Mouse (Mus musculus): ENCODE results near the gene Gm19426. TPM values are rescaled to one million over a fixed set of nuclear protein-coding genes. Genes with fewer than 3 reads are reported as not detected.
A peak's percentile ranks its signal among the peaks of the same experiment; 100 is the strongest.

Gm19426 gene
- polyA plus RNA-seq, 1 experiment: 4.4 TPM

- TF ChIP-seq MAX (IDR thresholded peaks at IDR 0.05): no peak
- no peak for TF ChIP-seq USF1 (IDR thresholded peaks at IDR 0.05; ENCODE audit: low read depth)
- no peaks in the 10 kb centered on the region for H3K27me3 ChIP-seq (ENCODE audit: control insufficient read depth, insufficient read depth, insufficient read length)
- H3K36me3 ChIP-seq (ENCODE audit: control insufficient read depth, insufficient read depth): peaks cover 17% of the 10 kb centered on the region
- H3K79me3 ChIP-seq (ENCODE audit: low read depth): peaks cover 11% of the 10 kb centered on the region
- no peak overlapping the region for H3K4me3 ChIP-seq (ENCODE audit: insufficient read depth, poor library complexity, severe bottlenecking)
- peaks cover 23% of the 10 kb centered on the region for H3K79me2 ChIP-seq (ENCODE audit: control insufficient read depth, insufficient read depth)
- no peak overlapping the region for H3ac ChIP-seq (ENCODE audit: control insufficient read depth, insufficient read length, low read depth)
Observed at GRCm38 (mm10) chr2:84737451-84737925, 6.0 kb downstream of the Gm19426 start.

GRCm38 (mm10) chr2:84736312-84737161 lies 6.9 kb downstream of the Gm19426 start:
- H3K4me3 ChIP-seq (ENCODE audit: insufficient read depth, poor library complexity, severe bottlenecking): no peak overlapping the region

GRCm38 (mm10) chr2:84735346-84735920 lies 8.0 kb downstream of the Gm19426 start:
- H3K79me3 ChIP-seq (ENCODE audit: low read depth): peaks cover 2% of the 10 kb centered on the region
- TF ChIP-seq MYOG (IDR thresholded peaks at IDR 0.05; ENCODE audit: control insufficient read depth, extremely low read depth, insufficient read length) (no peak), FOSL1 (IDR thresholded peaks at IDR 0.05; ENCODE audit: insufficient read depth, low read length, poor library complexity, severe bottlenecking) (no peak), CEBPB (IDR thresholded peaks at IDR 0.05; ENCODE audit: low read depth) (no peak), MYOD1 (IDR thresholded peaks at IDR 0.05; ENCODE audit: control insufficient read depth, insufficient read length, low read depth) (no peak), MAX (IDR thresholded peaks at IDR 0.05) (no peak), CTCF (IDR thresholded peaks at IDR 0.05; ENCODE audit: control insufficient read depth, insufficient read depth, insufficient read length) (no peak), USF1 (IDR thresholded peaks at IDR 0.05; ENCODE audit: low read depth) (no peak)
- H3K79me2 ChIP-seq (ENCODE audit: control insufficient read depth, insufficient read depth): peaks cover 3% of the 10 kb centered on the region
- H3K36me3 ChIP-seq (ENCODE audit: control insufficient read depth, insufficient read depth): peaks cover 4% of the 10 kb centered on the region
- no peaks in the 10 kb centered on the region for H3K27me3 ChIP-seq (ENCODE audit: control insufficient read depth, insufficient read depth, insufficient read length)
- H3K4me3 ChIP-seq (ENCODE audit: insufficient read depth, poor library complexity, severe bottlenecking): no peak overlapping the region
- H3ac ChIP-seq (ENCODE audit: control insufficient read depth, insufficient read length, low read depth): no peak overlapping the region

More at GRCm38 (mm10) chr2:84736312-84737161, 6.9 kb downstream of the Gm19426 start:
- H3K79me2 ChIP-seq (ENCODE audit: control insufficient read depth, insufficient read depth): peaks cover 14% of the 10 kb centered on the region
- H3K27me3 ChIP-seq (ENCODE audit: control insufficient read depth, insufficient read depth, insufficient read length): no peaks in the 10 kb centered on the region
- peaks cover 3% of the 10 kb centered on the region for H3K79me3 ChIP-seq (ENCODE audit: low read depth)
- TF ChIP-seq MYOG (IDR thresholded peaks at IDR 0.05; ENCODE audit: control insufficient read depth, extremely low read depth, insufficient read length) (no peak), USF1 (IDR thresholded peaks at IDR 0.05; ENCODE audit: low read depth) (no peak), MAX (IDR thresholded peaks at IDR 0.05) (no peak), MYOD1 (IDR thresholded peaks at IDR 0.05; ENCODE audit: control insufficient read depth, insufficient read length, low read depth) (no peak), CEBPB (IDR thresholded peaks at IDR 0.05; ENCODE audit: low read depth) (no peak), FOSL1 (IDR thresholded peaks at IDR 0.05; ENCODE audit: insufficient read depth, low read length, poor library complexity, severe bottlenecking) (no peak), CTCF (IDR thresholded peaks at IDR 0.05; ENCODE audit: control insufficient read depth, insufficient read depth, insufficient read length) (no peak)
- H3ac ChIP-seq (ENCODE audit: control insufficient read depth, insufficient read length, low read depth): no peak overlapping the region
- peaks cover 15% of the 10 kb centered on the region for H3K36me3 ChIP-seq (ENCODE audit: control insufficient read depth, insufficient read depth)

GRCm38 (mm10) chr2:84734919-84735318 lies 8.5 kb downstream of the Gm19426 start:
- H3K4me3 ChIP-seq (ENCODE audit: insufficient read depth, poor library complexity, severe bottlenecking): no peak overlapping the region

GRCm38 (mm10) chr2:84734351-84734864 lies 9.0 kb downstream of the Gm19426 start:
- no peak for TF ChIP-seq MAX (IDR thresholded peaks at IDR 0.05)
- TF ChIP-seq MYOD1 (IDR thresholded peaks at IDR 0.05; ENCODE audit: control insufficient read depth, insufficient read length, low read depth): peak; percentile 54
- no peak for TF ChIP-seq CEBPB (IDR thresholded peaks at IDR 0.05; ENCODE audit: low read depth)
- no peak for TF ChIP-seq CTCF (IDR thresholded peaks at IDR 0.05; ENCODE audit: control insufficient read depth, insufficient read depth, insufficient read length)
- no peak for TF ChIP-seq FOSL1 (IDR thresholded peaks at IDR 0.05; ENCODE audit: insufficient read depth, low read length, poor library complexity, severe bottlenecking)
- H3K4me3 ChIP-seq (ENCODE audit: insufficient read depth, poor library complexity, severe bottlenecking): no peak overlapping the region
- H3K79me3 ChIP-seq (ENCODE audit: low read depth): no peaks in the 10 kb centered on the region
- no peaks in the 10 kb centered on the region for H3K79me2 ChIP-seq (ENCODE audit: control insufficient read depth, insufficient read depth)
- H3K27me3 ChIP-seq (ENCODE audit: control insufficient read depth, insufficient read depth, insufficient read length): no peaks in the 10 kb centered on the region
- H3K36me3 ChIP-seq (ENCODE audit: control insufficient read depth, insufficient read depth): no peaks in the 10 kb centered on the region
- no peak overlapping the region for H3ac ChIP-seq (ENCODE audit: control insufficient read depth, insufficient read length, low read depth)

More at GRCm38 (mm10) chr2:84734919-84735318, 8.5 kb downstream of the Gm19426 start:
- H3K27me3 ChIP-seq (ENCODE audit: control insufficient read depth, insufficient read depth, insufficient read length): no peaks in the 10 kb centered on the region
- no peak overlapping the region for H3ac ChIP-seq (ENCODE audit: control insufficient read depth, insufficient read length, low read depth)
- TF ChIP-seq CEBPB (IDR thresholded peaks at IDR 0.05; ENCODE audit: low read depth) (no peak), FOSL1 (IDR thresholded peaks at IDR 0.05; ENCODE audit: insufficient read depth, low read length, poor library complexity, severe bottlenecking) (no peak), MYOG (IDR thresholded peaks at IDR 0.05; ENCODE audit: control insufficient read depth, extremely low read depth, insufficient read length) (no peak)
- H3K36me3 ChIP-seq (ENCODE audit: control insufficient read depth, insufficient read depth): no peaks in the 10 kb centered on the region
- H3K79me2 ChIP-seq (ENCODE audit: control insufficient read depth, insufficient read depth): no peaks in the 10 kb centered on the region
- no peaks in the 10 kb centered on the region for H3K79me3 ChIP-seq (ENCODE audit: low read depth)
